Mouse (Mus musculus) neural tube, embryonic 10.5 days (tissue): ENCODE measurements around the gene Egflam.

ENCODE experiments used
- DNase-seq: peaks from one replicate; pipeline ENCODE4 v3.0.0-alpha.2; 2017; ENCODE audit warnings: low spot score; ENCODE audit errors: extremely low spot score

Egflam gene

GRCm38 (mm10) chr15:7295199-7295598 is 103.0 kb downstream of the Egflam start:
- DNase-seq: no peak

- no peak for DNase-seq
Observed at GRCm38 (mm10) chr15:7292854-7293253, 105.3 kb downstream of the Egflam start.

- DNase-seq: no peak
Observed at GRCm38 (mm10) chr15:7290003-7290402, 108.2 kb downstream of the Egflam start.

- DNase-seq: no peak
Observed at GRCm38 (mm10) chr15:7289516-7289915, 108.7 kb downstream of the Egflam start.

GRCm38 (mm10) chr15:7288841-7289424 is 109.3 kb downstream of the Egflam start:
- no peak for DNase-seq

GRCm38 (mm10) chr15:7287911-7288310 is 110.3 kb downstream of the Egflam start:
- DNase-seq: no peak

GRCm38 (mm10) chr15:7281579-7281978 is 116.6 kb downstream of the Egflam start:
- no peak for DNase-seq

GRCm38 (mm10) chr15:7263822-7264221 is 134.4 kb downstream of the Egflam start:
- DNase-seq: peak; percentile 76

GRCm38 (mm10) chr15:7263339-7263738 is 134.9 kb downstream of the Egflam start:
- no peak for DNase-seq

GRCm38 (mm10) chr15:7261371-7261770 is 136.8 kb downstream of the Egflam start:
- DNase-seq: no peak

GRCm38 (mm10) chr15:7256577-7256976 is 141.6 kb downstream of the Egflam start:
- no peak for DNase-seq

GRCm38 (mm10) chr15:7253326-7253725 is 144.9 kb downstream of the Egflam start:
- DNase-seq: no peak

GRCm38 (mm10) chr15:7252106-7252636 is 146.0 kb downstream of the Egflam start:
- no peak for DNase-seq

- DNase-seq: no peak
Observed at GRCm38 (mm10) chr15:7251042-7251441, 147.2 kb downstream of the Egflam start.

GRCm38 (mm10) chr15:7249216-7249615 is 149.0 kb downstream of the Egflam start:
- no peak for DNase-seq

GRCm38 (mm10) chr15:7247321-7247720 is 150.9 kb downstream of the Egflam start:
- no peak for DNase-seq

- DNase-seq: no peak
Observed at GRCm38 (mm10) chr15:7242161-7242850, 155.9 kb downstream of the Egflam start.

- no peak for DNase-seq
Observed at GRCm38 (mm10) chr15:7240950-7241349, 157.2 kb downstream of the Egflam start.

- no peak for DNase-seq
Observed at GRCm38 (mm10) chr15:7239904-7240303, 158.3 kb downstream of the Egflam start.

- no peak for DNase-seq
Observed at GRCm38 (mm10) chr15:7233393-7234090, 164.7 kb downstream of the Egflam start.

- DNase-seq: peak; percentile 84
Observed at GRCm38 (mm10) chr15:7226225-7226624, 172.0 kb downstream of the Egflam start.

GRCm38 (mm10) chr15:7224151-7224775 is 173.9 kb downstream of the Egflam start:
- DNase-seq: no peak
